Mouse (Mus musculus): ENCODE measurements around the gene Krt33b.

The Krt33b gene

GRCm38 (mm10) chr11:99993620-99994383 lies 35.9 kb downstream of the Krt33b start, which contains the start of gene Krtap17-1:
Gene Krtap17-1, minus strand, starts transcription at chr11:99993994.
- CTCF ChIA-PET: no interaction called here

GRCm38 (mm10) chr11:99990571-99990970 lies 39.1 kb downstream of the Krt33b start:
- CTCF ChIA-PET: no interaction called here

GRCm38 (mm10) chr11:99989881-99990405 lies 39.7 kb downstream of the Krt33b start:
- CTCF ChIA-PET: no interaction called here

GRCm38 (mm10) chr11:99988530-99988929 lies 41.1 kb downstream of the Krt33b start:
- CTCF ChIA-PET: no interaction called here

- CTCF ChIA-PET: no interaction called here
Observed at GRCm38 (mm10) chr11:99986180-99986647, 43.5 kb downstream of the Krt33b start, which contains the start of gene Krtap16-1. Gene Krtap16-1, minus strand, starts transcription at chr11:99986597.

- CTCF ChIA-PET: no interaction called here
Observed at GRCm38 (mm10) chr11:99985291-99986092, 44.2 kb downstream of the Krt33b start.

GRCm38 (mm10) chr11:99983442-99983841 lies 46.2 kb downstream of the Krt33b start:
- CTCF ChIA-PET: no interaction called here

GRCm38 (mm10) chr11:99982731-99983130 lies 46.9 kb downstream of the Krt33b start:
- CTCF ChIA-PET: no interaction called here

- CTCF ChIA-PET: no interaction called here
Observed at GRCm38 (mm10) chr11:99978953-99979352, 50.7 kb downstream of the Krt33b start, which contains the start of gene Krtap29-1. Gene Krtap29-1, minus strand, starts transcription at chr11:99979053.

Data from spleen, embryonic (tissue).